Mouse (Mus musculus): ENCODE measurements around the gene Mpp4. TPM values are rescaled to one million over a fixed set of nuclear protein-coding genes. Genes with fewer than 3 reads are reported as not detected.

Mpp4 gene
- polyA plus RNA-seq, 1 experiment from 2014 or later: 0.76 TPM

- whole genome bisulfite sequencing: 77% methylated on average over 5 of the region's 5 CpGs
- no peak overlapping the region for H3K4me2 ChIP-seq (replicated peaks)
- no peak overlapping the region for H3K27ac ChIP-seq (replicated peaks)
Observed at GRCm38 (mm10) chr1:59125558-59125957, 37.6 kb downstream of the Mpp4 start.

GRCm38 (mm10) chr1:59119720-59120457, 43.3 kb downstream of the Mpp4 start, which contains the start of gene Tmem237:
Gene Tmem237, minus strand, starts transcription at chr1:59120408.
- H3K4me1 ChIP-seq: peaks cover 21% of the 10 kb centered on the region
- peak within 1 kb of the TSS; percentile 55 for H3K4me3 ChIP-seq
- peak within 1 kb of the TSS; percentile 93 for H3K27ac ChIP-seq (replicated peaks)
- H3K9ac ChIP-seq (replicated peaks): peak within 1 kb of the TSS; percentile 91
- H3K36me3 ChIP-seq: peaks cover 6% of the 10 kb centered on the region; the same call in 1 of the 2 replicates
- H3K27me3 ChIP-seq: no peaks in the 10 kb centered on the region
- H3K9me3 ChIP-seq: no peaks in the 10 kb centered on the region
- ATAC-seq (replicated peaks): peak; percentile 98
- WGBS: under 1% methylated on average over 72 of the region's 74 CpGs
- H3K4me2 ChIP-seq (replicated peaks): peak within 1 kb of the TSS; percentile 75

More at GRCm38 (mm10) chr1:59125558-59125957, 37.6 kb downstream of the Mpp4 start:
- H3K36me3 ChIP-seq: no peaks in the 10 kb centered on the region
- ATAC-seq (replicated peaks): no peak
- H3K9ac ChIP-seq (replicated peaks): no peak overlapping the region
- no peak overlapping the region for H3K4me3 ChIP-seq
- no peaks in the 10 kb centered on the region for H3K27me3 ChIP-seq
- H3K4me1 ChIP-seq: peaks cover 4% of the 10 kb centered on the region; the same call in 1 of the 2 replicates
- no peaks in the 10 kb centered on the region for H3K9me3 ChIP-seq

- Histone ChIP-seq H3K4me3 (no peak overlapping the region), H3K9ac (replicated peaks) (no peak overlapping the region), H3K36me3 (peaks cover 65% of the 10 kb centered on the region), H3K4me2 (replicated peaks) (no peak overlapping the region), H3K27ac (replicated peaks) (no peak overlapping the region), H3K9me3 (no peaks in the 10 kb centered on the region), H3K4me1 (no peaks in the 10 kb centered on the region), H3K27me3 (no peaks in the 10 kb centered on the region)
- 82% methylated on average over 8 of the region's 8 CpGs for WGBS
- no peak for ATAC-seq (replicated peaks)
Observed at GRCm38 (mm10) chr1:59110524-59110923, 52.7 kb downstream of the Mpp4 start.

GRCm38 (mm10) chr1:59102071-59102470, 61.1 kb downstream of the Mpp4 start:
- no peak overlapping the region for H3K27ac ChIP-seq (replicated peaks)
- H3K27me3 ChIP-seq: no peaks in the 10 kb centered on the region
- H3K9me3 ChIP-seq: no peaks in the 10 kb centered on the region
- no peak for ATAC-seq (replicated peaks)
- H3K4me1 ChIP-seq: no peaks in the 10 kb centered on the region
- 91% methylated on average over 6 of the region's 6 CpGs for WGBS
- peaks cover 38% of the 10 kb centered on the region for H3K36me3 ChIP-seq
- H3K4me3 ChIP-seq: no peak overlapping the region
- H3K9ac ChIP-seq (replicated peaks): no peak overlapping the region
- no peak overlapping the region for H3K4me2 ChIP-seq (replicated peaks)

GRCm38 (mm10) chr1:59101020-59101419, 62.2 kb downstream of the Mpp4 start:
- Histone ChIP-seq H3K4me3 (no peak overlapping the region), H3K9ac (replicated peaks) (no peak overlapping the region), H3K36me3 (peaks cover 35% of the 10 kb centered on the region), H3K27me3 (no peaks in the 10 kb centered on the region), H3K27ac (replicated peaks) (no peak overlapping the region), H3K9me3 (no peaks in the 10 kb centered on the region), H3K4me1 (no peaks in the 10 kb centered on the region), H3K4me2 (replicated peaks) (no peak overlapping the region)
- no peak for ATAC-seq (replicated peaks)
- WGBS: 92% methylated on average over 5 of the region's 5 CpGs

- no peak within 1 kb of the TSS for H3K4me2 ChIP-seq (replicated peaks)
- peaks cover 12% of the 10 kb centered on the region for H3K36me3 ChIP-seq
- no peak within 1 kb of the TSS for H3K4me3 ChIP-seq
- no peaks in the 10 kb centered on the region for H3K27me3 ChIP-seq
- H3K4me1 ChIP-seq: no peaks in the 10 kb centered on the region
- no peak within 1 kb of the TSS for H3K27ac ChIP-seq (replicated peaks)
- no peaks in the 10 kb centered on the region for H3K9me3 ChIP-seq
- WGBS: 97% methylated on average over 19 of the region's 19 CpGs
- ATAC-seq (replicated peaks): no peak
- no peak within 1 kb of the TSS for H3K9ac ChIP-seq (replicated peaks)
Observed at GRCm38 (mm10) chr1:59094705-59095104, 68.5 kb downstream of the Mpp4 start, which contains the start of gene C2cd6. Gene C2cd6, minus strand, starts transcription at chr1:59094900.

Other genes with a start within 250 kb of the Mpp4 start
- 21.3 and 21.9 TPM in 2 replicates for gene Trak2, start 190.0 kb downstream of the Mpp4 start, polyA plus RNA-seq (2015; fragmentation: Nextera tagmentation; extraction: Ambion mirVana)
- 99.6 and 104 TPM in 2 replicates for gene Stradb, start 189.9 kb downstream of the Mpp4 start, polyA plus RNA-seq (2015; fragmentation: Nextera tagmentation; extraction: Ambion mirVana)
- gene C2cd6, start 68.5 kb downstream of the Mpp4 start, polyA plus RNA-seq (2015; fragmentation: Nextera tagmentation; extraction: Ambion mirVana): not detected in 2 replicates
- 51.5 and 52.9 TPM in 2 replicates for gene Tmem237, start 43.0 kb downstream of the Mpp4 start, polyA plus RNA-seq (2015; fragmentation: Nextera tagmentation; extraction: Ambion mirVana)
- gene Als2, start 73.8 kb upstream of the Mpp4 start, polyA plus RNA-seq (2015; fragmentation: Nextera tagmentation; extraction: Ambion mirVana): 18.0 and 20.6 TPM in 2 replicates
- 0.20 and 0.47 TPM in 2 replicates for gene Cdk15, start 93.5 kb upstream of the Mpp4 start, polyA plus RNA-seq (2015; fragmentation: Nextera tagmentation; extraction: Ambion mirVana)